Mouse (Mus musculus) heart, postnatal 0 days (tissue): ENCODE measurements at regions not wholly inside any gene's neighbourhood (a gene's known extent, or its start where the extent isn't known, plus 50 kb on each side); places are given as distances from the start of the nearest gene placed in this dataset.

Experiments
- ATAC-seq: fragments of 200-750 bp; cut with Nextera tagmentation; 2 replicates; pipeline ENCODE4 v1.8.0; 2017; ENCODE audit warnings: low read depth, moderate number of reproducible peaks, moderate library complexity; ENCODE audit not compliant: insufficient read depth
- DNase-seq: peaks from one replicate; pipeline ENCODE4 v3.0.0-alpha.2; 2016; ENCODE audit warnings: low spot score
- H3K27ac ChIP-seq: fragments of 300-500 bp; sonication (generic); 2 replicates; pipeline ENCODE4 v1.5.1; 2014; ENCODE audit warnings: low read depth, mild to moderate bottlenecking
- H3K27me3 ChIP-seq: fragments of 300-500 bp; sonication (generic); 2 replicates; pipeline ENCODE4 v1.6.1; 2014; ENCODE audit warnings: low read length, mixed read lengths; ENCODE audit not compliant: control insufficient read depth, insufficient read depth
- H3K36me3 ChIP-seq: fragments of 300-500 bp; sonication (generic); replicated peaks from 2 replicates; pipeline ENCODE4 v1.6.1; 2014; ENCODE audit warnings: low read length, mixed read lengths; ENCODE audit not compliant: control insufficient read depth, insufficient read depth
- H3K4me1 ChIP-seq: fragments of 300-500 bp; sonication (generic); 2 replicates; pipeline ENCODE4 v1.6.1; 2014; ENCODE audit warnings: antibody characterized with exemption; ENCODE audit not compliant: control insufficient read depth, insufficient read depth
- H3K4me2 ChIP-seq: fragments of 300-500 bp; sonication (generic); 2 replicates; pipeline ENCODE4 v1.6.1; 2014; ENCODE audit warnings: low read depth, mild to moderate bottlenecking, low read length, moderate library complexity
- H3K4me3 ChIP-seq: fragments of 300-500 bp; sonication (generic); 2 replicates; pipeline ENCODE4 v1.5.1; 2014; ENCODE audit warnings: low read depth, low read length
- H3K9ac ChIP-seq: fragments of 300-500 bp; sonication (generic); replicated peaks from 2 replicates; pipeline ENCODE4 v1.6.1; 2014; ENCODE audit warnings: low read depth, low read length, mixed read lengths
- H3K9me3 ChIP-seq: fragments of 300-500 bp; sonication (generic); replicated peaks from 2 replicates; pipeline ENCODE4 v1.6.1; 2016; ENCODE audit warnings: low read length; ENCODE audit not compliant: control insufficient read depth
- CTCF ChIP-seq: IDR thresholded peaks from 2 replicates; pipeline ENCODE4 v1.5.1; 2016; ENCODE audit warnings: antibody characterized with exemption, control low read depth, low read depth
- EP300 ChIP-seq: IDR thresholded peaks from 2 replicates; pipeline ENCODE4 v1.6.1; 2016; ENCODE audit warnings: antibody characterized with exemption, low read depth
- WGBS: fragments of 180-500 bp; shearing (Covaris S2); extraction: QIAGEN DNeasy Blood & Tissue Kit; methylation state at CpG from one replicate; pipeline ENCODE4 v1.1.7; 2014; 5-methylcytosine and 5-hydroxymethylcytosine counted together

- Histone ChIP-seq H3K9me3 (no peaks in the 10 kb centered on the region), H3K36me3 (no peaks in the 10 kb centered on the region), H3K4me2 (no peak overlapping the region), H3K9ac (no peak overlapping the region), H3K27me3 (no peaks in the 10 kb centered on the region), H3K27ac (no peak overlapping the region), H3K4me1 (no peaks in the 10 kb centered on the region), H3K4me3 (no peak overlapping the region)
- no peak for ATAC-seq
- no peak for TF ChIP-seq EP300
- TF ChIP-seq CTCF, result no peak
- 72% methylated on average over 2 of the region's 2 CpGs for WGBS
- DNase-seq, result no peak
Measured at GRCm38 (mm10) chr1:130309746-130310145, 113.1 kb downstream of the Cd55b start.

- Histone ChIP-seq H3K4me3 (no peak overlapping the region), H3K4me1 (peaks cover 9% of the 10 kb centered on the region), H3K4me2 (no peak overlapping the region), H3K9ac (no peak overlapping the region), H3K36me3 (no peaks in the 10 kb centered on the region), H3K27ac (no peak overlapping the region), H3K27me3 (no peaks in the 10 kb centered on the region), H3K9me3 (no peaks in the 10 kb centered on the region)
- TF ChIP-seq CTCF, result no peak
- TF ChIP-seq EP300, result no peak
- DNase-seq, result no peak
- no peak for ATAC-seq
- WGBS, result 56% methylated on average over 11 of the region's 11 CpGs
Measured at GRCm38 (mm10) chr1:130301828-130302386, 120.9 kb downstream of the Cd55b start.

GRCm38 (mm10) chr1:130300065-130300815, 122.6 kb downstream of the Cd55b start:
- no peaks in the 10 kb centered on the region for H3K27me3 ChIP-seq
- no peaks in the 10 kb centered on the region for H3K9me3 ChIP-seq
- no peaks in the 10 kb centered on the region for H3K36me3 ChIP-seq
- TF ChIP-seq EP300 (no peak), CTCF (no peak)
- DNase-seq (peak; percentile 21), ATAC-seq (peak; percentile 67)
- 14% methylated on average over 13 of the region's 13 CpGs for WGBS
- peak overlapping the region; percentile 38; the same call in 1 of the 2 replicates for H3K27ac ChIP-seq
- H3K4me2 ChIP-seq, result peak overlapping the region; percentile 64
- peak overlapping the region; percentile 43 for H3K4me3 ChIP-seq
- H3K9ac ChIP-seq, result peak overlapping the region; percentile 40; the same call in 1 of the 2 replicates
- peaks cover 9% of the 10 kb centered on the region for H3K4me1 ChIP-seq

- ATAC-seq, result no peak
- 12% methylated on average over 4 of the region's 4 CpGs for WGBS
- 0 out of 2 replicates have a peak overlapping the region, but pooled peaks have one; percentile 38 for H3K27ac ChIP-seq
Measured at GRCm38 (mm10) chr1:130299641-130300040, 123.2 kb downstream of the Cd55b start.

GRCm38 (mm10) chr1:130299069-130299468, 123.7 kb downstream of the Cd55b start:
- WGBS, result 50% methylated on average over 3 of the region's 3 CpGs
- Histone ChIP-seq H3K9me3 (no peaks in the 10 kb centered on the region), H3K36me3 (no peaks in the 10 kb centered on the region), H3K4me2 (no peak overlapping the region), H3K27ac (no peak overlapping the region), H3K27me3 (no peaks in the 10 kb centered on the region), H3K9ac (no peak overlapping the region), H3K4me3 (no peak overlapping the region), H3K4me1 (peaks cover 9% of the 10 kb centered on the region)
- TF ChIP-seq CTCF (no peak), EP300 (no peak)
- DNase-seq, result no peak
- no peak for ATAC-seq

More at GRCm38 (mm10) chr1:130299641-130300040, 123.2 kb downstream of the Cd55b start:
- no peaks in the 10 kb centered on the region for H3K27me3 ChIP-seq
- peak overlapping the region; percentile 64 for H3K4me2 ChIP-seq
- H3K4me3 ChIP-seq, result peak overlapping the region; percentile 43
- DNase-seq, result no peak
- H3K9me3 ChIP-seq, result no peaks in the 10 kb centered on the region
- TF ChIP-seq EP300 (no peak), CTCF (no peak)
- peaks cover 9% of the 10 kb centered on the region for H3K4me1 ChIP-seq
- H3K9ac ChIP-seq, result peak overlapping the region; percentile 40; the same call in 1 of the 2 replicates
- no peaks in the 10 kb centered on the region for H3K36me3 ChIP-seq

- Histone ChIP-seq H3K9me3 (no peaks in the 10 kb centered on the region), H3K4me1 (peaks cover 9% of the 10 kb centered on the region), H3K27ac (no peak overlapping the region), H3K36me3 (no peaks in the 10 kb centered on the region), H3K27me3 (no peaks in the 10 kb centered on the region), H3K4me3 (no peak overlapping the region), H3K4me2 (no peak overlapping the region), H3K9ac (no peak overlapping the region)
- TF ChIP-seq EP300 (no peak), CTCF (no peak)
- ATAC-seq, result no peak
- DNase-seq, result no peak
- WGBS, result 90% methylated on average over 1 of the region's 1 CpGs
Measured at GRCm38 (mm10) chr1:130298636-130299035, 124.2 kb downstream of the Cd55b start.
